ENCODE assay signal across 20 mouse cellular contexts in the genomic region with DNA sequence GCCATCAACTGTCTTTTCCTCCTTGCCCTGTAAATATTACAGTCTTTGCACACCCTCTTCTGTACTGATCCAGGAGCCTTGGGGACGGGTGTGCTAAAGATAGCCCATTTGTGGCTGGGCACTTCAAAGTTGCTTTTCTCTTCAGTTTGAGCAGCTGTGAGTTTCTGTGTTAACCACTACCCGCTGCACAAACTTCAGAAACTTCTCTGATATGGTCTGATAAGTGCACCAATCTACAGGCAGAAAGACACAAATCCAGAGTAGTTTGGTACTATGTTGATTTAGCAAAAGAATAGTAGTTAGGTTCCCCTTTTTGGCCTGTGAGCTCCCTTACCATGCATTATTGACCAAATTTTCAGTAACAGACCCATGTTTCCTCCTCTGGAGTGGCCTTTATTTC.
DNase-seq lines count a peak whose midpoint lies in the region; ATAC-seq and TF ChIP-seq lines count a peak whose summit lies in the region.
"Had no signal": no experiment of that assay in that cellular context is flagged by ENCODE, and none has a peak within 500 bp of the region (broad histone marks: within the 10 kb centered on the region; RNA-seq: fewer than 3 reads in every experiment).

No protein-coding gene starts in this region.

- peak; percentile 71 to 80 for TF ChIP-seq EP300 in MEL (IDR thresholded peaks at IDR 0.05; ENCODE audit: low read depth in 1 of 2, low read length in 2 of 2)

- peaks cover 0 to 7% of the 10 kb centered on the region in 2 experiments; a peak in 2 of 4 replicates for H3K36me3 ChIP-seq in MEL (ENCODE audit: control insufficient read depth in 1 of 2, insufficient read depth in 2 of 2, low read length in 2 of 2)
- H3K36me3 ChIP-seq in splenic B cell, adult 2 months (ENCODE audit: control insufficient read depth, insufficient read depth, low read length, poor library complexity, severe bottlenecking) = no peaks in the 10 kb centered on the region
- no peaks in the 10 kb centered on the region for H3K36me3 ChIP-seq in limb, embryonic 10.5 days
- H3K36me3 ChIP-seq: embryonic facial prominence, embryonic 15.5 days; forebrain, embryonic 10.5 days; forebrain, embryonic 15.5 days; heart, embryonic 12.5 days; hindbrain, embryonic 12.5 days had no signal

- TF ChIP-seq CTCF in MEL (IDR thresholded peaks at IDR 0.05 in 2 of 3, conservative IDR thresholded peaks at IDR 0.05 in 1 of 3; ENCODE audit: control insufficient read depth in 1 of 3, insufficient read depth in 1 of 3, low read depth in 2 of 3, low read length in 3 of 3, poor library complexity in 1 of 3, severe bottlenecking in 1 of 3) = no peak

- H3K9me3 ChIP-seq in MEL (replicated peaks; ENCODE audit: insufficient read depth, low read length) = no peaks in the 10 kb centered on the region
- no peaks in the 10 kb centered on the region for H3K9me3 ChIP-seq in limb, embryonic 10.5 days (replicated peaks)
- H3K9me3 ChIP-seq: embryonic facial prominence, embryonic 15.5 days; forebrain, embryonic 10.5 days; forebrain, embryonic 15.5 days; heart, embryonic 12.5 days; hindbrain, embryonic 12.5 days had no signal

- TF ChIP-seq RAD21 in MEL (IDR thresholded peaks at IDR 0.05; ENCODE audit: low read depth, low read length) = no peak

- 81% methylated on average over 2 of the region's 2 CpGs for WGBS in limb, embryonic 10.5 days

- DNase-seq in thymus, postnatal 0 days (ENCODE audit: low spot score) = peak; percentile 4
- DNase-seq in thymus, postnatal 14 days = no peak
- peak; percentile 80 for DNase-seq in MEL (ENCODE audit: low read depth, low spot score)
- peak; percentile 37 for DNase-seq in splenic B cell, adult 2 months (ENCODE audit: low read depth, low spot score)
- DNase-seq in limb, embryonic 10.5 days (ENCODE audit: low spot score) = no peak
- DNase-seq in heart, postnatal 36 days = no peak
- DNase-seq: adrenal gland, adult 2 months; adrenal gland, postnatal 25 days; cerebellum, adult 18-20 months; cerebellum, adult 9-11 months; embryo, embryonic 11 days had no signal

- no peak for TF ChIP-seq POLR2A in MEL (IDR thresholded peaks at IDR 0.05; ENCODE audit: control insufficient read depth in 1 of 2, insufficient read depth in 1 of 2, low read depth in 1 of 2, low read length in 2 of 2, poor library complexity in 1 of 2)

- H3K4me3 ChIP-seq in MEL (ENCODE audit: control insufficient read depth in 1 of 2, insufficient read depth in 1 of 2, low read depth in 2 of 2, low read length in 2 of 2) = no peak overlapping the region
- no peak overlapping the region for H3K4me3 ChIP-seq in limb, embryonic 10.5 days
- H3K4me3 ChIP-seq: embryonic facial prominence, embryonic 15.5 days; erythroblast, embryonic 14.5 days; forebrain, embryonic 10.5 days; forebrain, embryonic 15.5 days; heart, embryonic 12.5 days; hindbrain, embryonic 12.5 days had no signal

- no peaks in the 10 kb centered on the region for H3K79me2 ChIP-seq in MEL (ENCODE audit: control insufficient read depth, insufficient read depth, low read length, poor library complexity)

- no peak overlapping the region for H3K9ac ChIP-seq in MEL (ENCODE audit: control insufficient read depth, low read depth, low read length, poor library complexity, severe bottlenecking)
- H3K9ac ChIP-seq: embryonic facial prominence, embryonic 15.5 days; forebrain, embryonic 15.5 days; heart, embryonic 12.5 days; hindbrain, embryonic 12.5 days had no signal

- peak; percentile 77 for ATAC-seq in megakaryocyte progenitor cell, adult 5-6 weeks (replicated peaks; ENCODE audit: poor library complexity)
- ATAC-seq in megakaryocyte, adult 5-6 weeks (ENCODE audit: poor library complexity, severe bottlenecking) = no peak
- ATAC-seq: forebrain, embryonic 15.5 days; hindbrain, embryonic 16.5 days had no signal

- H3K27me3 ChIP-seq in MEL (ENCODE audit: control insufficient read depth in 1 of 2, insufficient read depth in 2 of 2, low read length in 2 of 2) = no peaks in the 10 kb centered on the region
- H3K27me3 ChIP-seq in splenic B cell, adult 2 months (ENCODE audit: control insufficient read depth, insufficient read depth, low read length, poor library complexity, severe bottlenecking) = no peaks in the 10 kb centered on the region
- H3K27me3 ChIP-seq in limb, embryonic 10.5 days (ENCODE audit: low read depth, poor library complexity, severe bottlenecking) = no peaks in the 10 kb centered on the region
- H3K27me3 ChIP-seq: embryonic facial prominence, embryonic 15.5 days; forebrain, embryonic 15.5 days; heart, embryonic 12.5 days; hindbrain, embryonic 12.5 days had no signal

- no peaks in the 10 kb centered on the region for H3K4me1 ChIP-seq in MEL (ENCODE audit: control insufficient read depth in 1 of 2, insufficient read depth in 2 of 2, low read length in 2 of 2)
- no peaks in the 10 kb centered on the region for H3K4me1 ChIP-seq in limb, embryonic 10.5 days
- H3K4me1 ChIP-seq: embryonic facial prominence, embryonic 15.5 days; forebrain, embryonic 10.5 days; forebrain, embryonic 15.5 days; hindbrain, embryonic 12.5 days had no signal

- peak overlapping the region; percentile 56; the same call in 1 of the 2 replicates for H3K27ac ChIP-seq in MEL (ENCODE audit: control insufficient read depth, low read depth, low read length)
- H3K27ac ChIP-seq in limb, embryonic 10.5 days = no peak overlapping the region
- H3K27ac ChIP-seq: embryonic facial prominence, embryonic 15.5 days; forebrain, embryonic 10.5 days; forebrain, embryonic 15.5 days; hindbrain, embryonic 12.5 days had no signal

- intact Hi-C loops in heart, postnatal 36 days (cut with DNase I) = no loop called here

TF ChIP-seq in MEL, 35 proteins besides CTCF, POLR2A, EP300 and RAD21:
- TF ChIP-seq MXI1 (IDR thresholded peaks at IDR 0.05; ENCODE audit: low read depth, low read length) (no peak), ETS1 (IDR thresholded peaks at IDR 0.05; ENCODE audit: low read depth, low read length) (peak; percentile 86), RCOR1 (IDR thresholded peaks at IDR 0.05; ENCODE audit: low read depth, low read length) (peak; percentile 77), SMC3 (IDR thresholded peaks at IDR 0.05; ENCODE audit: low read depth, low read length) (no peak), NELFE (IDR thresholded peaks at IDR 0.05; ENCODE audit: low read depth, low read length) (no peak), TAL1 (IDR thresholded peaks at IDR 0.05; ENCODE audit: low read length) (0 out of 2 replicates have a peak, but pooled peaks have one; percentile 15), MAZ (IDR thresholded peaks at IDR 0.05; ENCODE audit: low read depth, low read length) (no peak), ELF1 (IDR thresholded peaks at IDR 0.05; ENCODE audit: low read depth, low read length) (no peak), ZMIZ1 (IDR thresholded peaks at IDR 0.05; ENCODE audit: low read depth, low read length) (no peak), BHLHE40 (IDR thresholded peaks at IDR 0.05; ENCODE audit: borderline replicate concordance, low read depth, low read length) (no peak), KAT2A (conservative IDR thresholded peaks at IDR 0.05; ENCODE audit: low read depth, low read length) (no peak), MEF2A (IDR thresholded peaks at IDR 0.05; ENCODE audit: extremely low read depth, insufficient replicate concordance, low read depth, low read length, poor library complexity, severe bottlenecking) (no peak), ZNF384 (IDR thresholded peaks at IDR 0.05; ENCODE audit: low read depth, low read length) (no peak), TCF12 (IDR thresholded peaks at IDR 0.05; ENCODE audit: low read depth, low read length) (peak; percentile 75), CHD2 (IDR thresholded peaks at IDR 0.05; ENCODE audit: low read length) (no peak), POLR2AphosphoS2 (IDR thresholded peaks at IDR 0.05; ENCODE audit: low read length) (no peak), GABPA (IDR thresholded peaks at IDR 0.05; ENCODE audit: low read depth, low read length) (no peak), GATA1 (IDR thresholded peaks at IDR 0.05; ENCODE audit: low read depth, low read length) (peak; percentile 78), MAFK (IDR thresholded peaks at IDR 0.05; ENCODE audit: borderline replicate concordance, low read depth, low read length) (no peak), SIN3A (IDR thresholded peaks at IDR 0.05; ENCODE audit: low read length) (no peak; the same call in 1 of the 2 replicates), MYB (IDR thresholded peaks at IDR 0.05; ENCODE audit: low read depth, low read length) (peak; percentile 43; the same call in 1 of the 2 replicates), HCFC1 (IDR thresholded peaks at IDR 0.05; ENCODE audit: low read depth, low read length) (no peak), JUND (IDR thresholded peaks at IDR 0.05; ENCODE audit: low read depth, low read length) (no peak)

Comparison
In these comparisons a context has a peak if more than half of its experiments do, and no peak if none do; other contexts are left out.
1. DNase-seq: peak in thymus, postnatal 0 days (single experiment), MEL (single experiment) and splenic B cell, adult 2 months (single experiment); none in thymus, postnatal 14 days (single experiment), limb, embryonic 10.5 days (single experiment) and heart, postnatal 36 days (0 of 2).